Mouse (Mus musculus): ENCODE measurements around the gene Ppp1r36. TPM values are rescaled to one million over a fixed set of nuclear protein-coding genes. Genes with fewer than 3 reads are reported as not detected.
A peak's percentile ranks its signal among the peaks of the same experiment; 100 is the strongest.

The Ppp1r36 gene
- total and polyA plus RNA-seq, 2 experiments from 2014 or later: 0.52 to 2.7 TPM

- no peaks in the 10 kb centered on the region for H3K9me3 ChIP-seq (ENCODE audit: low read length)
- no peak for ATAC-seq
Measured at GRCm38 (mm10) chr12:76376649-76377048, 40.7 kb upstream of the Ppp1r36 start.

GRCm38 (mm10) chr12:76377059-76377458, 40.3 kb upstream of the Ppp1r36 start:
- ATAC-seq (no peak), DNase-seq (ENCODE audit: low spot score) (no peak)
- Histone ChIP-seq H3K4me1 (ENCODE audit: insufficient read depth, low read length) (no peaks in the 10 kb centered on the region; the same call in 1 of the 2 replicates), H3K9me3 (ENCODE audit: low read length) (no peaks in the 10 kb centered on the region), H3K27me3 (ENCODE audit: insufficient read depth, low read length) (no peaks in the 10 kb centered on the region), H3K36me3 (ENCODE audit: insufficient read depth, low read length) (no peaks in the 10 kb centered on the region), H3K4me3 (ENCODE audit: low read length) (no peak overlapping the region), H3K27ac (no peak overlapping the region), H3K4me2 (ENCODE audit: low read depth, low read length) (no peak overlapping the region), H3K9ac (replicated peaks; ENCODE audit: low read length) (no peak overlapping the region)
- no peak for TF ChIP-seq CTCF (IDR thresholded peaks at IDR 0.05; ENCODE audit: low read depth)
- 84% methylated on average over 6 of the region's 6 CpGs for WGBS

More at GRCm38 (mm10) chr12:76376649-76377048, 40.7 kb upstream of the Ppp1r36 start:
- Histone ChIP-seq H3K9ac (replicated peaks; ENCODE audit: low read length) (no peak overlapping the region), H3K4me3 (ENCODE audit: low read length) (no peak overlapping the region), H3K27me3 (ENCODE audit: insufficient read depth, low read length) (no peaks in the 10 kb centered on the region), H3K36me3 (ENCODE audit: insufficient read depth, low read length) (no peaks in the 10 kb centered on the region), H3K27ac (no peak overlapping the region), H3K4me2 (ENCODE audit: low read depth, low read length) (no peak overlapping the region), H3K4me1 (ENCODE audit: insufficient read depth, low read length) (no peaks in the 10 kb centered on the region; the same call in 1 of the 2 replicates)
- DNase-seq (ENCODE audit: low spot score): peak; percentile 32
- WGBS: 36% methylated on average over 7 of the region's 7 CpGs
- TF ChIP-seq CTCF (IDR thresholded peaks at IDR 0.05; ENCODE audit: low read depth): peak; percentile 73

DNA sequence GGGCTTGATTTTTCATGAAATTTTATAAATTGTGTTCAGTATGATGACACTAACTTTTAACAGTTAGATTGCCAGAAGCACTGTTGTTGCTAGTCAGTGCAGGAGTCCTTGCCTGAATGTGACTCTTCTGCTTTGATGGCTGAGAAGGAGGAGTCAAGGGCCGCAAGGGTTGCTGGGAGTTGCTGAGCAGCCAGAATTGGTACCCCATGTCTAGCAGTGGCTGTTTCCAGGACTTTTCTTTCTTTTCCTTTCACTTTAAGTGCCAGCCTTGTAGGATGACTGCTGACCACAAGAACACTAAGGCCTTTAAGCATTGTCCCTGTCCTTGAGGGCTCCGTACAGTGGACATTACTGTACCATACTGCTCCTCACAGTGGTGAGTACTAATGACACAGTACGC, 39.6 kb upstream of the Ppp1r36 start:
- 94% methylated on average over 3 of the region's 3 CpGs for WGBS

DNA sequence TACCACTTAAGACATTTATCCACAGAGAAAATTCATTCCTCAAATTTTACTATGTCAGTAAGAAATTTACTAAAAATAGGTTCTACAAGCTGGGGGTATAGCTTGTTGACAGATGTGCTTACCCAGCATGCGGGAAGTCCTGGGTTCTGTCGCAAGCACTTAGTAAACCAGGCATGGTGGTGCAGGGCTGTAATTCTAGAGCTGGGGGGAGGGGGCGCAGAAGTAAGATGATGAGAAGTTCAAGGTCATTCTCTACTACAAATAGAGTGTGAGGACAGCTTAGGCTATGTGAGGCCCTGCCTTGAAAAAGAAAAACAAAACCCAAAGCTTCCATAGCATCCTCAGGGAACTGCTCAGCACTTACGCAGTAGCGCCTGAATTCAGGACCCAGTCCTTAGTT, 38.8 kb upstream of the Ppp1r36 start:
- H3K27me3 ChIP-seq (ENCODE audit: insufficient read depth, low read length): no peaks in the 10 kb centered on the region
- no peaks in the 10 kb centered on the region for H3K9me3 ChIP-seq (ENCODE audit: low read length)
- no peaks in the 10 kb centered on the region for H3K36me3 ChIP-seq (ENCODE audit: insufficient read depth, low read length)
- 89% methylated on average over 5 of the region's 5 CpGs for WGBS
- no peaks in the 10 kb centered on the region for H3K4me1 ChIP-seq (ENCODE audit: insufficient read depth, low read length)
- TF ChIP-seq CTCF (IDR thresholded peaks at IDR 0.05; ENCODE audit: low read depth): no peak
- ATAC-seq (no peak), DNase-seq (ENCODE audit: low spot score) (no peak)
- H3K4me2 ChIP-seq (ENCODE audit: low read depth, low read length): no peak overlapping the region
- H3K27ac ChIP-seq: no peak overlapping the region
- no peak overlapping the region for H3K4me3 ChIP-seq (ENCODE audit: low read length)
- no peak overlapping the region for H3K9ac ChIP-seq (replicated peaks; ENCODE audit: low read length)

More for the DNA sequence above, 39.6 kb upstream of the Ppp1r36 start:
- ATAC-seq: no peak
- Histone ChIP-seq H3K4me2 (ENCODE audit: low read depth, low read length) (no peak overlapping the region), H3K9me3 (ENCODE audit: low read length) (no peaks in the 10 kb centered on the region), H3K27ac (no peak overlapping the region), H3K27me3 (ENCODE audit: insufficient read depth, low read length) (no peaks in the 10 kb centered on the region), H3K36me3 (ENCODE audit: insufficient read depth, low read length) (no peaks in the 10 kb centered on the region), H3K9ac (replicated peaks; ENCODE audit: low read length) (no peak overlapping the region), H3K4me3 (ENCODE audit: low read length) (no peak overlapping the region), H3K4me1 (ENCODE audit: insufficient read depth, low read length) (no peaks in the 10 kb centered on the region)
- no peak for TF ChIP-seq CTCF (IDR thresholded peaks at IDR 0.05; ENCODE audit: low read depth)
- DNase-seq (ENCODE audit: low spot score): no peak

DNA sequence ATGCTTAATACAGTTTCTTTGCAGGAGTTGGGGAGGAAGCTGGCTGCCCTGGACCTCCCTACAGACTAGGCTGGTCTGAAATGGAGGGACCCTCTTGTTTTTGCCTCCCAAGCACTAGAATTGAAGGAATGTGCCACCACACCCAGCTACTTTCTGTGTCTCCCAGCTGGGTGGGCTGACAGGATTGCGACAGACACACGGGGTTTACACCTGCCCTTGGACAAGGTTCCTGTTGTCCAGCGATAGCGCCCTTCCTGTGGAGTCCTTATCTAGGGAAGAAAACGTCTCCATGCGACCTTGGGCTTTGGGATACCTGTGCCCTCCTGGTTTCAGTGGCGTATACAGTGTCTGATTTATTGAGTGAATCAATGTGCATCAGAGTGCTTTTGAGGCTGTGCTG, 37.2 kb upstream of the Ppp1r36 start:
- no peak for DNase-seq (ENCODE audit: low spot score)
- H3K4me1 ChIP-seq (ENCODE audit: insufficient read depth, low read length): no peaks in the 10 kb centered on the region
- ATAC-seq: no peak
- WGBS: 90% methylated on average over 7 of the region's 7 CpGs
- H3K27me3 ChIP-seq (ENCODE audit: insufficient read depth, low read length): no peaks in the 10 kb centered on the region
- H3K27ac ChIP-seq: no peak overlapping the region
- no peaks in the 10 kb centered on the region for H3K9me3 ChIP-seq (ENCODE audit: low read length)
- H3K9ac ChIP-seq (replicated peaks; ENCODE audit: low read length): no peak overlapping the region
- H3K4me2 ChIP-seq (ENCODE audit: low read depth, low read length): no peak overlapping the region
- H3K4me3 ChIP-seq (ENCODE audit: low read length): no peak overlapping the region
- H3K36me3 ChIP-seq (ENCODE audit: insufficient read depth, low read length): no peaks in the 10 kb centered on the region
- TF ChIP-seq CTCF (IDR thresholded peaks at IDR 0.05; ENCODE audit: low read depth): no peak

GRCm38 (mm10) chr12:76385342-76385741, 32.0 kb upstream of the Ppp1r36 start:
- Histone ChIP-seq H3K4me3 (ENCODE audit: low read length) (no peak overlapping the region), H3K36me3 (ENCODE audit: insufficient read depth, low read length) (0 out of 2 replicates have a peak, but pooled peaks cover 8% of the 10 kb centered on the region), H3K9ac (replicated peaks; ENCODE audit: low read length) (no peak overlapping the region), H3K4me2 (ENCODE audit: low read depth, low read length) (no peak overlapping the region), H3K27ac (no peak overlapping the region), H3K9me3 (ENCODE audit: low read length) (no peaks in the 10 kb centered on the region), H3K27me3 (ENCODE audit: insufficient read depth, low read length) (no peaks in the 10 kb centered on the region), H3K4me1 (ENCODE audit: insufficient read depth, low read length) (no peaks in the 10 kb centered on the region)
- DNase-seq (ENCODE audit: low spot score) (no peak), ATAC-seq (no peak)
- TF ChIP-seq CTCF (IDR thresholded peaks at IDR 0.05; ENCODE audit: low read depth): no peak
- 93% methylated on average over 8 of the region's 8 CpGs for WGBS

GRCm38 (mm10) chr12:76388794-76389193, 28.5 kb upstream of the Ppp1r36 start:
- Histone ChIP-seq H3K36me3 (ENCODE audit: insufficient read depth, low read length) (0 out of 2 replicates have a peak, but pooled peaks cover 8% of the 10 kb centered on the region), H3K4me3 (ENCODE audit: low read length) (no peak overlapping the region), H3K9me3 (ENCODE audit: low read length) (no peaks in the 10 kb centered on the region), H3K4me2 (ENCODE audit: low read depth, low read length) (no peak overlapping the region), H3K4me1 (ENCODE audit: insufficient read depth, low read length) (no peaks in the 10 kb centered on the region), H3K27me3 (ENCODE audit: insufficient read depth, low read length) (no peaks in the 10 kb centered on the region), H3K9ac (replicated peaks; ENCODE audit: low read length) (no peak overlapping the region), H3K27ac (no peak overlapping the region)
- 41% methylated on average over 11 of the region's 11 CpGs for WGBS
- ATAC-seq (peak; percentile 80; the same call in 1 of the 2 replicates), DNase-seq (ENCODE audit: low spot score) (peak; percentile 65)
- no peak for TF ChIP-seq CTCF (IDR thresholded peaks at IDR 0.05; ENCODE audit: low read depth)

All from hindbrain, postnatal 0 days (tissue).